Mouse (Mus musculus): Measurements from ENCODE around the gene Vmn1r192. TPM values are rescaled to one million over a fixed set of nuclear protein-coding genes. Genes with fewer than 3 reads are reported as not detected.

The Vmn1r192 gene
- polyA plus RNA-seq, 1 experiment from 2014 or later: not detected

Small RNAs within 50 kb of the gene (microRNA-seq; reads per million reads assigned to microRNA genes)
- not detected for gene Gm23282
- not detected for gene Gm25084

Other genes starting within 250 kb of the Vmn1r192 start
- gene Zfp184, start 246.0 kb downstream of the Vmn1r192 start, polyA plus RNA-seq (2014; fragmentation: Nextera tagmentation; extraction: Ambion mirVana): 28.3 and 34.9 TPM in 2 replicates
- gene Pom121l2, start 209.9 kb downstream of the Vmn1r192 start, polyA plus RNA-seq (2014; fragmentation: Nextera tagmentation; extraction: Ambion mirVana): 0.14 TPM in 1 of 2 replicates, not detected in the other
- gene Prss16, start 181.4 kb downstream of the Vmn1r192 start, polyA plus RNA-seq (2014; fragmentation: Nextera tagmentation; extraction: Ambion mirVana): 0.10 TPM in 1 of 2 replicates, not detected in the other
- gene Hist1h2ah, start 155.6 kb downstream of the Vmn1r192 start, polyA plus RNA-seq (2014; fragmentation: Nextera tagmentation; extraction: Ambion mirVana): 4.8 and 8.3 TPM in 2 replicates
- 2.5 and 3.5 TPM in 2 replicates for gene Hist1h2bk, start 155.3 kb downstream of the Vmn1r192 start, polyA plus RNA-seq (2014; fragmentation: Nextera tagmentation; extraction: Ambion mirVana)
- gene Hist1h4i, start 149.8 kb downstream of the Vmn1r192 start, polyA plus RNA-seq (2014; fragmentation: Nextera tagmentation; extraction: Ambion mirVana): 14.0 and 18.0 TPM in 2 replicates
- 20.4 and 37.4 TPM in 2 replicates for gene Hist1h2ag, start 148.2 kb downstream of the Vmn1r192 start, polyA plus RNA-seq (2014; fragmentation: Nextera tagmentation; extraction: Ambion mirVana)
- gene Hist1h2bj, start 147.9 kb downstream of the Vmn1r192 start, polyA plus RNA-seq (2014; fragmentation: Nextera tagmentation; extraction: Ambion mirVana): 3.0 and 7.0 TPM in 2 replicates
- gene Vmn1r188, start 106.7 kb downstream of the Vmn1r192 start, polyA plus RNA-seq (2014; fragmentation: Nextera tagmentation; extraction: Ambion mirVana): not detected in 2 replicates
- not detected in 2 replicates for gene Vmn1r189, start 85.3 kb downstream of the Vmn1r192 start, polyA plus RNA-seq (2014; fragmentation: Nextera tagmentation; extraction: Ambion mirVana)
- gene Vmn1r191, start 7.2 kb downstream of the Vmn1r192 start, polyA plus RNA-seq (2014; fragmentation: Nextera tagmentation; extraction: Ambion mirVana): not detected in 2 replicates
- gene Vmn1r193, start 32.0 kb upstream of the Vmn1r192 start, polyA plus RNA-seq (2014; fragmentation: Nextera tagmentation; extraction: Ambion mirVana): not detected in 2 replicates
- not detected in 2 replicates for gene Vmn1r194, start 53.1 kb upstream of the Vmn1r192 start, polyA plus RNA-seq (2014; fragmentation: Nextera tagmentation; extraction: Ambion mirVana)
- gene Vmn1r195, start 79.4 kb upstream of the Vmn1r192 start, polyA plus RNA-seq (2014; fragmentation: Nextera tagmentation; extraction: Ambion mirVana): not detected in 2 replicates
- gene Vmn1r196, start 98.8 kb upstream of the Vmn1r192 start, polyA plus RNA-seq (2014; fragmentation: Nextera tagmentation; extraction: Ambion mirVana): not detected in 2 replicates
- gene Vmn1r197, start 133.4 kb upstream of the Vmn1r192 start, polyA plus RNA-seq (2014; fragmentation: Nextera tagmentation; extraction: Ambion mirVana): not detected in 2 replicates
- gene Vmn1r198, start 159.2 kb upstream of the Vmn1r192 start, polyA plus RNA-seq (2014; fragmentation: Nextera tagmentation; extraction: Ambion mirVana): not detected in 2 replicates
- gene Vmn1r199, start 188.7 kb upstream of the Vmn1r192 start, polyA plus RNA-seq (2014; fragmentation: Nextera tagmentation; extraction: Ambion mirVana): not detected in 2 replicates
- gene Vmn1r200, start 199.2 kb upstream of the Vmn1r192 start, polyA plus RNA-seq (2014; fragmentation: Nextera tagmentation; extraction: Ambion mirVana): not detected in 2 replicates

Measured in forebrain, embryonic 14.5 days (tissue).